Mouse (Mus musculus) small intestine, adult 2 months (tissue): ENCODE measurements around the gene Kif9. TPM values are rescaled to one million over a fixed set of nuclear protein-coding genes. Genes with fewer than 3 reads are reported as not detected.

Source experiments
- H3K27ac ChIP-seq: fragments of 200-500 bp; 2 replicates; pipeline ENCODE4 v1.5.1; 2012; ENCODE audit warnings: low read depth, low read length, control low read depth, inconsistent platforms; ENCODE audit not compliant: insufficient read depth
- H3K27me3 ChIP-seq: fragments of 200-500 bp; 2 replicates; pipeline ENCODE4 v1.6.1; 2012; ENCODE audit warnings: mild to moderate bottlenecking, moderate library complexity, low read length, inconsistent platforms; ENCODE audit not compliant: control insufficient read depth, insufficient read depth
- H3K36me3 ChIP-seq: fragments of 200-500 bp; 2 replicates; pipeline ENCODE4 v1.6.1; 2012; ENCODE audit warnings: mild to moderate bottlenecking, low read length, control low read depth, inconsistent platforms; ENCODE audit not compliant: control insufficient read depth, insufficient read depth
- H3K4me1 ChIP-seq: fragments of 200-500 bp; 2 replicates; pipeline ENCODE4 v1.6.1; 2012; ENCODE audit warnings: low read length, inconsistent platforms, mixed read lengths; ENCODE audit not compliant: control insufficient read depth, insufficient read depth, insufficient read length
- H3K4me3 ChIP-seq: fragments of 200-500 bp; 2 replicates; pipeline ENCODE4 v1.5.1; 2012; ENCODE audit warnings: low read depth, mild to moderate bottlenecking, control low read depth, inconsistent platforms, low read length, moderate library complexity
- CTCF ChIP-seq: fragments of 200-500 bp; IDR thresholded peaks from 2 replicates; pipeline ENCODE4 v1.5.1; 2012; ENCODE audit warnings: low read depth, mild to moderate bottlenecking, control low read depth, inconsistent platforms, low read length, moderate library complexity, mixed read lengths; ENCODE audit not compliant: insufficient replicate concordance, insufficient read length; ENCODE audit errors: extremely low read depth
- POLR2A ChIP-seq: fragments of 200-500 bp; IDR thresholded peaks from 2 replicates; pipeline ENCODE4 v1.6.1; 2012; ENCODE audit warnings: low read depth, mild to moderate bottlenecking, control low read depth, inconsistent platforms, low read length, moderate library complexity
- WGBS: fragments of 180-500 bp; shearing (Covaris S2); methylation state at CpG from one replicate; pipeline ENCODE4 v1.1.7; 2018; 5-methylcytosine and 5-hydroxymethylcytosine counted together
- polyA plus RNA-seq: library from polyadenylated mRNA; depleted of rRNA; stranded (reverse); fragments of >200 nt; gene quantifications from 2 replicates; pipeline ENCODE4 v1.2.3, GENCODE M21; 2012

Kif9 gene
- polyA plus RNA-seq, 1 experiment: 0.27 TPM

DNA sequence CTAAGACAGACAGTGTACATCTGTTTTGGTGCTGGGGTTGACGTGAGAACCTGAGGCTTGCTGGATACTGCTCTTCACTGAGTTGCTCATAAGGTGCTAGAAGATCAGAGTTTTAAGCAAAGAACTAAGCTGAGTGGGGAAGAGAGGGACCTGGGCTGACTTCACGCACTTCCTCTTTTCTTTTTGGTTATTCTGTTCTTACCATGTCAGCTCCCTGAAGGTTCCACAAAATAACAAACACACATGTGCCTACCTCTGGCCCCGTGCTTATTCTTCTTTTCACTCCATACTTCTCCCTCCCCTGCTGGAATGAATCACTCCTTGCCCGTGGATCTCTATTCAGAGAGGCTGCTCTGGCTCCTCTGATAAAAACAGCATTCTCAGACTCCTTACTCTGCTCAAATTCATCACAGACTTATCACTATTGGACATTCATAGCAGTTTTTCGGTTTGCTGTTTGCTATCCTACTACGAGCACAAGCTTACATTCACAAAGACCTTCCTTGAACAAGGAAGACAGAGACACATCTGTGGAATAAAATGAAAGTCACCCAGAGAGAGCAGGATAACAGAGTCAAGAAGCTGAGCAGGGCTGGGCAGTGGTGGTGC is 12.7 kb upstream of the Kif9 start:
- TF ChIP-seq POLR2A (no peak), CTCF (no peak)
- Histone ChIP-seq H3K27me3 (no peaks in the 10 kb centered on the region), H3K4me1 (peaks cover 6% of the 10 kb centered on the region; the same call in 1 of the 2 replicates), H3K27ac (no peak overlapping the region), H3K36me3 (no peaks in the 10 kb centered on the region), H3K4me3 (no peak overlapping the region)
- WGBS: 84% methylated on average over 6 of the region's 6 CpGs

DNA sequence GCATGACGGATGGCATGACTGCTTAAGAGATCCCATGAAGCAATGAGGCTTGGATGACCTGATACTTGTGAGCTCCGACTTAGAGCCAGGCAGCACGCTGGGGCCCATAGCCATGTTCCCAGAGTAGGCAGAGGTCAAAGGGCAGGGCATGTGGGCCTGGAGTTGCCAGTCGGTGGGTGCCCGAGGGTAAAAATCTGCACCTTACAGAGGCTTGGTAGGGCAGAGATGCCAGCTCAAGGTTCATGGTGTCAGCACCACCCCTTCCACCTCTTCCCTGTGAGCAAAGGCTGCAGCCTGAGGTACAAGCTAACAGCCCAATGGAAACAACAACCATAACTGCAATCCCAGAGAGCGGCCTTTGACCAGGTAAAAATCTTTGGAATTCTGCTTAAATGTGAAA is 11.4 kb upstream of the Kif9 start:
- 80% methylated on average over 6 of the region's 6 CpGs for WGBS
- Histone ChIP-seq H3K4me3 (no peak overlapping the region), H3K4me1 (peaks cover 5% of the 10 kb centered on the region; the same call in 1 of the 2 replicates), H3K27ac (no peak overlapping the region), H3K27me3 (no peaks in the 10 kb centered on the region), H3K36me3 (0 out of 2 replicates have a peak, but pooled peaks cover 4% of the 10 kb centered on the region)
- TF ChIP-seq POLR2A (no peak), CTCF (no peak)

DNA sequence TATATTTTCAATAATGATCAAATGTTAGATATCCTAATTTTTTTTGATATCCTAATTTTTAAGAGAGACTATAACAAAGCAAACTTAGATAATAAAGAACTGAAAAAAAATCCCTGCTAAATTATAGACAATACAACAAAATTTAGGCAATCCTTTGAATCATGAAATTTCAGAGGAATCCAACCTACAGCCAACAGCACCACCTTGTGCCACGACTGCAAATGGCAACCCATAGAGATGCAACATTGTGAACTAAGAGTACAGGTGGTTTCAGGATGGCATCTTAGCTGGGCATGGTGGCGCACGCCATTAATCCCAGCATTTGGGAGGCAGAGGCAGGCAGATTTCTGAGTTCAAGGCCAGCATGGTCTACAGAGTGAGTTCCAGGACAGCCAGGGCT is 10.6 kb upstream of the Kif9 start:
- H3K4me3 ChIP-seq: no peak overlapping the region
- TF ChIP-seq POLR2A (no peak), CTCF (no peak)
- 92% methylated on average over 3 of the region's 3 CpGs for WGBS

DNA sequence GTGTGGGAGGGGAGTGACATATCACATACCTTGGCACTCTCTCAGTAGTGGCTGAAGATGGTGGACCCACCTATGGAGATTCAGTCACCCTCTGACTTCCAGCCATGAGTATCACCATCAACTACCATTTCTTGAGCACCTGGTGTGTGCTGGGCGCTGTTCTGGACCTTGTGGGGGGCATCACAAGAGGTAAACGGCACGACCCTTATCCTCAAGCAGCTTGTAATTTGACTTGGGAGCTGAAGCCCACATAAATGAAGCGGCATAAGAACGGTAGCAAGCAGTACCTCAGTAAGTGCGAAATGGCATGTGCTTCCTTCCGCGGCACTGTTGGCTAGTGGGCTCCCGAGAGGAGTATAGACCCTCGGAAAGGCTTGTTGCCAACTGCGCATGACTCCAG is 1.2 kb downstream of the Kif9 start:
- WGBS: 55% methylated on average over 11 of the region's 11 CpGs
- Histone ChIP-seq H3K4me3 (0 out of 2 replicates have a peak overlapping the region, but pooled peaks have one; percentile 6), H3K36me3 (0 out of 2 replicates have a peak, but pooled peaks cover 2% of the 10 kb centered on the region), H3K4me1 (peaks cover 6% of the 10 kb centered on the region), H3K27me3 (no peaks in the 10 kb centered on the region), H3K27ac (no peak overlapping the region)
- TF ChIP-seq CTCF (no peak), POLR2A (no peak)

More for the DNA sequence above, 10.6 kb upstream of the Kif9 start:
- H3K27me3 ChIP-seq: no peaks in the 10 kb centered on the region
- H3K36me3 ChIP-seq: 0 out of 2 replicates have a peak, but pooled peaks cover 4% of the 10 kb centered on the region
- H3K27ac ChIP-seq: no peak overlapping the region
- peaks cover 3% of the 10 kb centered on the region; the same call in 1 of the 2 replicates for H3K4me1 ChIP-seq

DNA sequence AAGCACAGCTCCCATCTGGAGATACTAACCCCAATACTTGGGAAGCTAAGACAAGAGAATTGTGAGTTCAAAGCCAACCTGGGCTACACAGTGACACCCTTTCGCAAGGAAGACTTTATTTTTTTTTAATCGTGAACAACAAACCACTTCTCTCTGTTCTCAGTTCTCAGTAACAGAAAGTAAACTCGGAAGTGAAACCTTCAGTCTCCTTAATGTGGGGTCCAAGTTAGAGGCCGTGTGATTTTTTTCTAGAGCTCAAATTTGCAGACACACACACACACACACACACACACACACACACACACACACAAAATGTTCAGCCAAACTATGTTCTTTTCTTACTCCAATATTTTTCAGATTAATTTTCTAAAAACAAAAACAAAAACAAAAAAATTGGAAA is 1.9 kb downstream of the Kif9 start:
- H3K4me1 ChIP-seq: peaks cover 6% of the 10 kb centered on the region
- WGBS: 67% methylated on average over 4 of the region's 4 CpGs
- H3K27me3 ChIP-seq: no peaks in the 10 kb centered on the region
- H3K4me3 ChIP-seq: no peak overlapping the region
- H3K36me3 ChIP-seq: no peaks in the 10 kb centered on the region
- H3K27ac ChIP-seq: no peak overlapping the region
- no peak for TF ChIP-seq POLR2A
- TF ChIP-seq CTCF: no peak

DNA sequence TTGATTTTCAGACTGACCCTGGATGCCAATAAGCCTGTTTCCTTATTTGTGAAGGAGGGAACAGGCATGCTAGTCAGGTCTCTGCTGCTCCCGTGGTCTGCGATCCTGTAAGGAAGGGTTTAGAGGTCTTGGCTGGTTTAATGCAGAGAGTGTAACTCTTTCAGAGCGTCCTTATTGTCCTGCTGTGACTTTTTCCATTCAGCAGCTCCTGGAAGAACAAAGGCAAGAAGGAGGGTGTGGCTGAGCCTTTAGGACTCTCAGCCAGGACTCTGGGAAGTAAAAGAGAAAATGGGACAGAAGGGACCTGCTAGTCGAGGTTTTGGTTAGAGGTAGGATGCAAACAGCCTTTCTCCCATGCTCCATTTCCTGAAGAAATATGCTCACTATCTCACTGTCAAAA is 12.1 kb downstream of the Kif9 start:
- H3K4me1 ChIP-seq: no peaks in the 10 kb centered on the region
- TF ChIP-seq CTCF: no peak
- no peak for TF ChIP-seq POLR2A
- 50% methylated on average over 4 of the region's 4 CpGs for WGBS

DNA sequence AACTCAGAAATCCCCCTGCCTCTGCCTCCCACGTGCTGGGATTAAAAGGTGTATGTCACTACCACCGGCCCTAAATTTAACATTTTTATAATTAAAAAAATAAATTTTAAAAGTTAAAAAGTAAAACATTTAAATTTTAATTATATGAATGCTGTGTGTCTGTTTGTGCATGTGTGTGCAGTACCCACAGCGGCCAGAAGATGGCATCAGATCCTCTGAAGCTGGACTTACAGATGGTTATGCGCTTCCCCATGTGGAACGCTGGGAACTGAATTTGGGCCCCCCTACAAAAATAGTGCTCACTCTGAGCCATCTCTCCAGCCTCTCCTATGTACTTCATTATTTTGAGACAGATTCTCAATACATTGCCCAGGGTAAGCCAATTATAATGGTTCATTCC is 14.2 kb downstream of the Kif9 start:
- 58% methylated on average over 5 of the region's 5 CpGs for WGBS
- H3K27ac ChIP-seq: no peak overlapping the region
- H3K4me1 ChIP-seq: no peaks in the 10 kb centered on the region
- no peak overlapping the region for H3K4me3 ChIP-seq
- TF ChIP-seq POLR2A: no peak
- peak; percentile 32; the same call in 1 of the 2 replicates for TF ChIP-seq CTCF
- H3K36me3 ChIP-seq: no peaks in the 10 kb centered on the region
- H3K27me3 ChIP-seq: no peaks in the 10 kb centered on the region

More for the DNA sequence above, 12.1 kb downstream of the Kif9 start:
- H3K4me3 ChIP-seq: no peak overlapping the region
- no peaks in the 10 kb centered on the region for H3K36me3 ChIP-seq
- no peak overlapping the region for H3K27ac ChIP-seq
- no peaks in the 10 kb centered on the region for H3K27me3 ChIP-seq

DNA sequence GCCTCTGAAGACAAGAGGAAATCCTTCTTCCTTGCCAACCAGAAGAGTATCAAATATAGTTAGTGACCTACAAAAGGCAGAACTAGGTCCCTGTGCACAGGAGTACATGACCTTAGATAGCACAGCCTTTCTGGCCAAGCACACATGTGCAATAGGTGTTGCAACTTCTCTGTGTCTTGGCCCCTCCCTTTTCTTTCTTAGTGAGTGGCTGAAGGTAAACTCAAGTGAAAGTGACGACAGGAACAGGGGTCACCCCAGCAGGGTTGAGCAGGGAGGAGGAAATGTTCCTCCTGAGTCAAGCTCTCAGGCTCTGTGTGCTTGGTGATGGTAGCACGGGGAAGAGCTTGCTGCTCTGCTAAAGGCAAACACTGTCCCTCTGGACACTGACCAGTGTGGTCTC is 49.0 kb downstream of the Kif9 start:
- TF ChIP-seq CTCF (no peak), POLR2A (no peak)
- Histone ChIP-seq H3K36me3 (no peaks in the 10 kb centered on the region), H3K27ac (0 out of 2 replicates have a peak overlapping the region, but pooled peaks have one; percentile 39), H3K4me3 (no peak overlapping the region), H3K4me1 (peaks cover 3% of the 10 kb centered on the region; the same call in 1 of the 2 replicates), H3K27me3 (no peaks in the 10 kb centered on the region)
- 12% methylated on average over 2 of the region's 2 CpGs for WGBS
